Mouse (Mus musculus): Measurements from ENCODE around the gene Dnah11. TPM values are rescaled to one million over a fixed set of nuclear protein-coding genes. Genes with fewer than 3 reads are reported as not detected.

Gene Dnah11
- polyA plus RNA-seq, 1 experiment from 2014 or later, result 0.13 TPM

DNA sequence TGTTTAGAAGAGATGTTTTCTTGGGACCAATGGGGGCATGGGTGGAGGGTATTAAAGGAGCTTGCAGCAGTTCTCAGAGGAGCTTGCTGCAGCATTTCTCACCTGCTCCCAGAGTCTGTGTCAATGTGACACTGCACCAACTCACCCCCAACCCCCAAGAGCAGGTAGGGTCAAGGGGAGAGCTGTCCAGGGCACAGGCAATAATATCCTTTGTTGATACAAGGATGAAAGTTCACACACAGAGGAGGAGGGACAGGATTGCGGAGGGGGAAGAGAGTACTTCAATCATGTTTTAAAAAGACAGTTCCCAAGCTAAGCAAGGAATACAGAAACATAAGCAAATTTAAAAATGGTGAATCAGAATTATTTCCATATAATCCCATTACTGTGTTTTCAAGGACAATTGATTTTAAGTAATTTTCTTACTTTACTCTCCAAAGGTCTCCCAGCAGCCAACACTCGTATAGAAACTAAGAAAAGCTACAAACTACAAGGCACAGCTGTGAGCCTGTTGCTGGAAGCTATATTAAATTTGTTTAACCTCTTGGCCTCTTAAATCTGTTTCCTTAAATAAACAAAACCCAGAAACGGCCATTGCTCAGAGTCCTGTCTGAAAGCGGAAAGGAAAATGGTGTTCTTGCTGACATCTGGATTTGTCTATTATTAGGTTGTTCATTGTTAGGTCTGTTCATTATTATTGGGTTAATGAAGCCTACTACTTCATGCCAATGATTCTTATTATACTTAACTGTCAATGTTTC is 12.5 kb downstream of the Dnah11 start:
- 53% methylated on average over 4 of the region's 4 CpGs for whole genome bisulfite sequencing
- Histone ChIP-seq H3K4me3 (replicated peaks; ENCODE audit: low read depth, low read length) (no peak overlapping the region), H3K4me1 (ENCODE audit: control insufficient read depth, insufficient read depth, low read length) (no peaks in the 10 kb centered on the region), H3K9ac (replicated peaks; ENCODE audit: low read length) (no peak overlapping the region), H3K4me2 (ENCODE audit: low read length) (no peak overlapping the region), H3K27me3 (ENCODE audit: control insufficient read depth, insufficient read depth, low read length) (no peaks in the 10 kb centered on the region), H3K27ac (replicated peaks; ENCODE audit: low read depth, low read length) (no peak overlapping the region), H3K36me3 (ENCODE audit: control insufficient read depth, insufficient read depth, low read length) (no peaks in the 10 kb centered on the region), H3K9me3 (ENCODE audit: control insufficient read depth, low read length) (no peaks in the 10 kb centered on the region)
- ATAC-seq (ENCODE audit: low FRiP score, low TSS enrichment) (no peak), DNase-seq (no peak)

GRCm38 (mm10) chr12:118184731-118185130 is 14.1 kb downstream of the Dnah11 start:
- Histone ChIP-seq H3K9me3 (ENCODE audit: control insufficient read depth, low read length) (no peaks in the 10 kb centered on the region), H3K4me1 (ENCODE audit: control insufficient read depth, insufficient read depth, low read length) (no peaks in the 10 kb centered on the region), H3K27ac (replicated peaks; ENCODE audit: low read depth, low read length) (no peak overlapping the region), H3K9ac (replicated peaks; ENCODE audit: low read length) (no peak overlapping the region), H3K4me2 (ENCODE audit: low read length) (no peak overlapping the region), H3K36me3 (ENCODE audit: control insufficient read depth, insufficient read depth, low read length) (no peaks in the 10 kb centered on the region), H3K4me3 (replicated peaks; ENCODE audit: low read depth, low read length) (no peak overlapping the region), H3K27me3 (ENCODE audit: control insufficient read depth, insufficient read depth, low read length) (no peaks in the 10 kb centered on the region)
- WGBS, result 91% methylated on average over 1 of the region's 1 CpGs
- ATAC-seq (ENCODE audit: low FRiP score, low TSS enrichment) (no peak), DNase-seq (no peak)

- ATAC-seq (ENCODE audit: low FRiP score, low TSS enrichment), result no peak
Measured at GRCm38 (mm10) chr12:118177756-118178155, 21.1 kb downstream of the Dnah11 start.

GRCm38 (mm10) chr12:118164785-118165184 is 34.1 kb downstream of the Dnah11 start:
- WGBS, result 40% methylated on average over 4 of the region's 4 CpGs
- ATAC-seq (ENCODE audit: low FRiP score, low TSS enrichment) (no peak), DNase-seq (no peak)
- H3K27ac ChIP-seq (replicated peaks; ENCODE audit: low read depth, low read length), result no peak overlapping the region
- no peaks in the 10 kb centered on the region for H3K9me3 ChIP-seq (ENCODE audit: control insufficient read depth, low read length)
- H3K36me3 ChIP-seq (ENCODE audit: control insufficient read depth, insufficient read depth, low read length), result no peaks in the 10 kb centered on the region
- no peak overlapping the region for H3K4me2 ChIP-seq (ENCODE audit: low read length)
- no peak overlapping the region for H3K9ac ChIP-seq (replicated peaks; ENCODE audit: low read length)
- no peaks in the 10 kb centered on the region for H3K4me1 ChIP-seq (ENCODE audit: control insufficient read depth, insufficient read depth, low read length)
- no peaks in the 10 kb centered on the region for H3K27me3 ChIP-seq (ENCODE audit: control insufficient read depth, insufficient read depth, low read length)
- no peak overlapping the region for H3K4me3 ChIP-seq (replicated peaks; ENCODE audit: low read depth, low read length)

More at GRCm38 (mm10) chr12:118177756-118178155, 21.1 kb downstream of the Dnah11 start:
- Histone ChIP-seq H3K27ac (replicated peaks; ENCODE audit: low read depth, low read length) (no peak overlapping the region), H3K9me3 (ENCODE audit: control insufficient read depth, low read length) (no peaks in the 10 kb centered on the region), H3K4me1 (ENCODE audit: control insufficient read depth, insufficient read depth, low read length) (no peaks in the 10 kb centered on the region), H3K9ac (replicated peaks; ENCODE audit: low read length) (no peak overlapping the region), H3K4me3 (replicated peaks; ENCODE audit: low read depth, low read length) (no peak overlapping the region), H3K4me2 (ENCODE audit: low read length) (no peak overlapping the region), H3K36me3 (ENCODE audit: control insufficient read depth, insufficient read depth, low read length) (no peaks in the 10 kb centered on the region), H3K27me3 (ENCODE audit: control insufficient read depth, insufficient read depth, low read length) (no peaks in the 10 kb centered on the region)
- 94% methylated on average over 5 of the region's 5 CpGs for WGBS
- no peak for DNase-seq

- Histone ChIP-seq H3K4me2 (ENCODE audit: low read length) (no peak overlapping the region), H3K4me1 (ENCODE audit: control insufficient read depth, insufficient read depth, low read length) (no peaks in the 10 kb centered on the region), H3K27me3 (ENCODE audit: control insufficient read depth, insufficient read depth, low read length) (no peaks in the 10 kb centered on the region), H3K36me3 (ENCODE audit: control insufficient read depth, insufficient read depth, low read length) (no peaks in the 10 kb centered on the region), H3K27ac (replicated peaks; ENCODE audit: low read depth, low read length) (no peak overlapping the region), H3K4me3 (replicated peaks; ENCODE audit: low read depth, low read length) (no peak overlapping the region), H3K9me3 (ENCODE audit: control insufficient read depth, low read length) (no peaks in the 10 kb centered on the region), H3K9ac (replicated peaks; ENCODE audit: low read length) (no peak overlapping the region)
- DNase-seq, result no peak
- 90% methylated on average over 5 of the region's 5 CpGs for WGBS
- ATAC-seq (ENCODE audit: low FRiP score, low TSS enrichment), result no peak
Measured at GRCm38 (mm10) chr12:118156986-118157385, 41.9 kb downstream of the Dnah11 start.

- DNase-seq (no peak), ATAC-seq (ENCODE audit: low FRiP score, low TSS enrichment) (no peak)
- no peaks in the 10 kb centered on the region for H3K4me1 ChIP-seq (ENCODE audit: control insufficient read depth, insufficient read depth, low read length)
Measured at GRCm38 (mm10) chr12:118147521-118148033, 51.3 kb downstream of the Dnah11 start.

GRCm38 (mm10) chr12:118128116-118128515 is 70.7 kb downstream of the Dnah11 start:
- H3K4me1 ChIP-seq (ENCODE audit: control insufficient read depth, insufficient read depth, low read length), result no peaks in the 10 kb centered on the region
- DNase-seq (no peak), ATAC-seq (ENCODE audit: low FRiP score, low TSS enrichment) (no peak)
- H3K9me3 ChIP-seq (ENCODE audit: control insufficient read depth, low read length), result no peaks in the 10 kb centered on the region
- H3K27me3 ChIP-seq (ENCODE audit: control insufficient read depth, insufficient read depth, low read length), result no peaks in the 10 kb centered on the region
- H3K4me3 ChIP-seq (replicated peaks; ENCODE audit: low read depth, low read length), result no peak overlapping the region
- no peak overlapping the region for H3K27ac ChIP-seq (replicated peaks; ENCODE audit: low read depth, low read length)
- no peaks in the 10 kb centered on the region for H3K36me3 ChIP-seq (ENCODE audit: control insufficient read depth, insufficient read depth, low read length)
- H3K4me2 ChIP-seq (ENCODE audit: low read length), result no peak overlapping the region
- no peak overlapping the region for H3K9ac ChIP-seq (replicated peaks; ENCODE audit: low read length)
- WGBS, result 92% methylated on average over 4 of the region's 4 CpGs

More at GRCm38 (mm10) chr12:118147521-118148033, 51.3 kb downstream of the Dnah11 start:
- H3K4me2 ChIP-seq (ENCODE audit: low read length), result no peak overlapping the region
- H3K27ac ChIP-seq (replicated peaks; ENCODE audit: low read depth, low read length), result no peak overlapping the region
- H3K27me3 ChIP-seq (ENCODE audit: control insufficient read depth, insufficient read depth, low read length), result no peaks in the 10 kb centered on the region
- H3K9ac ChIP-seq (replicated peaks; ENCODE audit: low read length), result no peak overlapping the region
- H3K9me3 ChIP-seq (ENCODE audit: control insufficient read depth, low read length), result no peaks in the 10 kb centered on the region
- H3K4me3 ChIP-seq (replicated peaks; ENCODE audit: low read depth, low read length), result no peak overlapping the region
- WGBS, result 84% methylated on average over 2 of the region's 2 CpGs
- no peaks in the 10 kb centered on the region for H3K36me3 ChIP-seq (ENCODE audit: control insufficient read depth, insufficient read depth, low read length)

DNA sequence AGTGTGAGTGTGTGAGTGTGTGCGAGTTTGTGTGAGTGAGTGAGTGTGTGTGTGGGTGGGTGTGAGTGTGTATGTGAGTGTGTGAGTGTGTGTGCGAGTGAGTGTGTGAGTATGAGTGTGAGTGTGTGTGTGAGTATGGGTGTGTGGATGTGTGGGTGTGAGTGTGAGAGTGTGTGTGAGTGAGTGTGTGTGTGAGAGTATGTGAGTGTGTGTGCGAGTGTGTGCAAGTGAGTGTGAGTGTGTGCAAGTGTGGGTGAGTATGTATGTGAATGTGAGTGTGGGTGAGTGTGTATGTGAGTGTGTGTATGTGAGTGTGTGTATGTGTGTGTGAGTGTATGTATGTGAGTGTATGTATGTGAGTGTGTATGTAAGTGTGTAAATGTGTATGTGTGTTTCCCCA is 79.2 kb downstream of the Dnah11 start:
- Histone ChIP-seq H3K4me1 (ENCODE audit: control insufficient read depth, insufficient read depth, low read length) (no peaks in the 10 kb centered on the region), H3K4me2 (ENCODE audit: low read length) (no peak overlapping the region), H3K9me3 (ENCODE audit: control insufficient read depth, low read length) (no peaks in the 10 kb centered on the region), H3K27me3 (ENCODE audit: control insufficient read depth, insufficient read depth, low read length) (no peaks in the 10 kb centered on the region), H3K36me3 (ENCODE audit: control insufficient read depth, insufficient read depth, low read length) (no peaks in the 10 kb centered on the region), H3K9ac (replicated peaks; ENCODE audit: low read length) (no peak overlapping the region), H3K4me3 (replicated peaks; ENCODE audit: low read depth, low read length) (no peak overlapping the region), H3K27ac (replicated peaks; ENCODE audit: low read depth, low read length) (no peak overlapping the region)
- DNase-seq (no peak), ATAC-seq (ENCODE audit: low FRiP score, low TSS enrichment) (no peak)
- 99% methylated on average over 3 of the region's 3 CpGs for WGBS

DNA sequence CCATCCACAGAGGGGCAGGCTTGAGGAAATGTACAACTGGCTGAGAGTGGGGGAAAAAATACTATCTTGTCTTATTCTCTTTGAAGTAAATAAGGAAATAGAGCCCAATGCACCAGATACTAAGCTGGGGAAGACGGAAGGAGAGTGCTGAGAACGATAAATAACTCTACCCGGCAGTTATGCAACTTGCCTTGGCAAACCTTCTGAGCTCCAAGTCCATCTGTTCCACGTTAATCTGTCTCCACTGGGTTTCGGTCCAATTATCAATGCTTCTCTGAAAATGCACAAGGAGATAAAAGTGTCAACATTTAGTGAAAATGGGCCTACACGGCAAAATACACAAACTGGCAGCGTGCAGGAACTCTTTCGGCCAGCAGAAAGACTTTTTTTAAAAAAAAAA is 86.2 kb downstream of the Dnah11 start:
- Histone ChIP-seq H3K27me3 (ENCODE audit: control insufficient read depth, insufficient read depth, low read length) (no peaks in the 10 kb centered on the region), H3K4me3 (replicated peaks; ENCODE audit: low read depth, low read length) (no peak overlapping the region), H3K4me2 (ENCODE audit: low read length) (no peak overlapping the region), H3K27ac (replicated peaks; ENCODE audit: low read depth, low read length) (no peak overlapping the region), H3K9me3 (ENCODE audit: control insufficient read depth, low read length) (no peaks in the 10 kb centered on the region), H3K36me3 (ENCODE audit: control insufficient read depth, insufficient read depth, low read length) (no peaks in the 10 kb centered on the region), H3K9ac (replicated peaks; ENCODE audit: low read length) (no peak overlapping the region), H3K4me1 (ENCODE audit: control insufficient read depth, insufficient read depth, low read length) (no peaks in the 10 kb centered on the region)
- 86% methylated on average over 8 of the region's 8 CpGs for WGBS
- DNase-seq, result no peak
- ATAC-seq (ENCODE audit: low FRiP score, low TSS enrichment), result no peak

All from midbrain, embryonic 14.5 days (tissue).